Mouse (Mus musculus): ENCODE measurements around the gene Trp53inp2. TPM values are rescaled to one million over a fixed set of nuclear protein-coding genes. Genes with fewer than 3 reads are reported as not detected.

Trp53inp2 gene
- polyA plus RNA-seq, 1 experiment from 2014 or later, result 137 TPM

MicroRNA genes within 50 kb of the gene (microRNA counts, 519-probe panel; counts per million panel counts)
- not detected for microRNA mmu-miR-695

Small RNAs within 50 kb of the gene (microRNA-seq; reads per million reads assigned to microRNA genes)
- not detected for gene Mir695

Other genes starting within 250 kb of the Trp53inp2 start
- 43.2 and 44.2 TPM in 2 replicates for gene Itch, start 247.6 kb upstream of the Trp53inp2 start, polyA plus RNA-seq (2016; fragmentation: Nextera tagmentation; extraction: Ambion mirVana)
- gene Dynlrb1, start 144.5 kb upstream of the Trp53inp2 start, polyA plus RNA-seq (2016; fragmentation: Nextera tagmentation; extraction: Ambion mirVana), result 341 and 361 TPM in 2 replicates
- gene Map1lc3a, start 104.8 kb upstream of the Trp53inp2 start, polyA plus RNA-seq (2016; fragmentation: Nextera tagmentation; extraction: Ambion mirVana), result 228 and 252 TPM in 2 replicates
- 56.1 and 56.2 TPM in 2 replicates for gene Pigu, start 23.6 kb upstream of the Trp53inp2 start, polyA plus RNA-seq (2016; fragmentation: Nextera tagmentation; extraction: Ambion mirVana)
- 19.2 and 21.7 TPM in 2 replicates for gene Ncoa6, start 92.8 kb downstream of the Trp53inp2 start, polyA plus RNA-seq (2016; fragmentation: Nextera tagmentation; extraction: Ambion mirVana)
- gene Acss2, start 136.9 kb downstream of the Trp53inp2 start, polyA plus RNA-seq (2016; fragmentation: Nextera tagmentation; extraction: Ambion mirVana), result 13.0 and 14.4 TPM in 2 replicates
- gene Ggt7, start 137.2 kb downstream of the Trp53inp2 start, polyA plus RNA-seq (2016; fragmentation: Nextera tagmentation; extraction: Ambion mirVana), result 2.0 and 3.0 TPM in 2 replicates
- 20.2 and 21.3 TPM in 2 replicates for gene Gss, start 211.8 kb downstream of the Trp53inp2 start, polyA plus RNA-seq (2016; fragmentation: Nextera tagmentation; extraction: Ambion mirVana)
- 22.1 and 24.4 TPM in 2 replicates for gene Myh7b, start 230.2 kb downstream of the Trp53inp2 start, polyA plus RNA-seq (2016; fragmentation: Nextera tagmentation; extraction: Ambion mirVana)

Measured in heart, embryonic 12.5 days (tissue).